Mouse (Mus musculus) hindbrain, postnatal 0 days (tissue): ENCODE measurements around the gene Stom. TPM values are rescaled to one million over a fixed set of nuclear protein-coding genes. Genes with fewer than 3 reads are reported as not detected.

Experiments used
- ATAC-seq: fragments of 200-750 bp; cut with Nextera tagmentation; 2 replicates; pipeline ENCODE4 v1.8.0; 2017; ENCODE audit warnings: mild to moderate bottlenecking, moderate TSS enrichment, moderate library complexity
- DNase-seq: peaks from one replicate; pipeline ENCODE4 v3.0.0-alpha.2; 2015; ENCODE audit warnings: low spot score
- H3K27ac ChIP-seq: fragments of 300-500 bp; sonication (generic); 2 replicates; pipeline ENCODE4 v1.5.1; 2014; ENCODE audit warnings: mild to moderate bottlenecking
- H3K27me3 ChIP-seq: fragments of 300-500 bp; sonication (generic); 2 replicates; pipeline ENCODE4 v1.6.1; 2014; ENCODE audit warnings: low read length, mixed read lengths; ENCODE audit not compliant: insufficient read depth
- H3K36me3 ChIP-seq: fragments of 300-500 bp; sonication (generic); 2 replicates; pipeline ENCODE4 v1.6.1; 2014; ENCODE audit warnings: low read length, mixed read lengths; ENCODE audit not compliant: insufficient read depth
- H3K4me1 ChIP-seq: fragments of 300-500 bp; sonication (generic); 2 replicates; pipeline ENCODE4 v1.6.1; 2014; ENCODE audit warnings: antibody characterized with exemption, low read length, mixed read lengths; ENCODE audit not compliant: insufficient read depth
- H3K4me2 ChIP-seq: fragments of 300-500 bp; sonication (generic); 2 replicates; pipeline ENCODE4 v1.6.1; 2014; ENCODE audit warnings: low read depth, mild to moderate bottlenecking, low read length, moderate library complexity, mixed read lengths
- H3K4me3 ChIP-seq: fragments of 300-500 bp; sonication (generic); 2 replicates; pipeline ENCODE4 v1.5.1; 2014; ENCODE audit warnings: low read length
- H3K9ac ChIP-seq: fragments of 300-500 bp; sonication (generic); replicated peaks from 2 replicates; pipeline ENCODE4 v1.6.1; 2014; ENCODE audit warnings: mild to moderate bottlenecking, low read length, moderate library complexity, mixed read lengths
- H3K9me3 ChIP-seq: fragments of 300-500 bp; sonication (generic); 2 replicates; pipeline ENCODE4 v1.6.1; 2016; ENCODE audit warnings: low read length, mixed read lengths
- CTCF ChIP-seq: IDR thresholded peaks from 2 replicates; pipeline ENCODE4 v1.5.1; 2016; ENCODE audit warnings: antibody characterized with exemption, control low read depth, low read depth
- WGBS: fragments of 180-500 bp; shearing (Covaris S2); extraction: QIAGEN DNeasy Blood & Tissue Kit; methylation state at CpG from one replicate; pipeline ENCODE4 v1.1.7; 2014; 5-methylcytosine and 5-hydroxymethylcytosine counted together
- polyA plus RNA-seq: library from polyadenylated mRNA; unstranded; fragments of >200 nt; fragmentation: Nextera tagmentation; extraction: Ambion mirVana; gene quantifications from 2 replicates; pipeline ENCODE4 v1.2.1, GENCODE M21; 2015
- total RNA-seq: library from RNA; depleted of rRNA; stranded (reverse); fragments of >200 nt; gene quantifications from 2 replicates; pipeline ENCODE4 v1.2.3, GENCODE M21; 2014

The Stom gene
- total and polyA plus RNA-seq, 2 experiments from 2014 or later: 30.8 to 35.5 TPM

- peak overlapping the region; percentile 57 for H3K27ac ChIP-seq
- 0 out of 2 replicates have a peak overlapping the region, but pooled peaks have one; percentile 21 for H3K4me2 ChIP-seq
- no peak overlapping the region for H3K4me3 ChIP-seq
- no peak for TF ChIP-seq CTCF
- 27% methylated on average over 10 of the region's 10 CpGs for WGBS
- peak; percentile 80 for ATAC-seq
- H3K36me3 ChIP-seq: no peaks in the 10 kb centered on the region
- no peaks in the 10 kb centered on the region for H3K9me3 ChIP-seq
- DNase-seq: peak; percentile 78
- H3K4me1 ChIP-seq: peaks cover 16% of the 10 kb centered on the region
- no peak overlapping the region; the same call in 1 of the 2 replicates for H3K9ac ChIP-seq
- no peaks in the 10 kb centered on the region for H3K27me3 ChIP-seq
Observed at GRCm38 (mm10) chr2:35322404-35323164, 14.2 kb downstream of the Stom start.

GRCm38 (mm10) chr2:35320399-35320798 is 16.4 kb downstream of the Stom start:
- no peak for ATAC-seq

GRCm38 (mm10) chr2:35318405-35318804 is 18.4 kb downstream of the Stom start:
- Histone ChIP-seq H3K4me1 (peaks cover 14% of the 10 kb centered on the region), H3K9me3 (no peaks in the 10 kb centered on the region), H3K4me3 (no peak overlapping the region), H3K36me3 (no peaks in the 10 kb centered on the region), H3K9ac (no peak overlapping the region), H3K27ac (no peak overlapping the region), H3K4me2 (no peak overlapping the region), H3K27me3 (no peaks in the 10 kb centered on the region)
- DNase-seq (no peak), ATAC-seq (no peak)
- TF ChIP-seq CTCF: no peak
- WGBS: 87% methylated on average over 12 of the region's 12 CpGs

More at GRCm38 (mm10) chr2:35320399-35320798, 16.4 kb downstream of the Stom start:
- Histone ChIP-seq H3K9ac (no peak overlapping the region), H3K36me3 (no peaks in the 10 kb centered on the region), H3K4me2 (no peak overlapping the region), H3K27me3 (no peaks in the 10 kb centered on the region), H3K9me3 (no peaks in the 10 kb centered on the region), H3K4me3 (no peak overlapping the region), H3K27ac (no peak overlapping the region), H3K4me1 (peaks cover 14% of the 10 kb centered on the region)
- WGBS: 86% methylated on average over 15 of the region's 15 CpGs
- TF ChIP-seq CTCF: no peak
- no peak for DNase-seq

GRCm38 (mm10) chr2:35317604-35318003 is 19.2 kb downstream of the Stom start:
- Histone ChIP-seq H3K27ac (no peak overlapping the region), H3K4me1 (peaks cover 9% of the 10 kb centered on the region), H3K9ac (no peak overlapping the region), H3K27me3 (no peaks in the 10 kb centered on the region), H3K9me3 (no peaks in the 10 kb centered on the region), H3K36me3 (no peaks in the 10 kb centered on the region), H3K4me3 (no peak overlapping the region), H3K4me2 (no peak overlapping the region)
- DNase-seq (no peak), ATAC-seq (no peak)
- TF ChIP-seq CTCF: no peak
- 82% methylated on average over 4 of the region's 4 CpGs for WGBS

- no peak overlapping the region for H3K4me3 ChIP-seq
- H3K36me3 ChIP-seq: no peaks in the 10 kb centered on the region
- ATAC-seq: no peak
- no peaks in the 10 kb centered on the region for H3K9me3 ChIP-seq
- no peak overlapping the region for H3K27ac ChIP-seq
- no peak for TF ChIP-seq CTCF
- 38% methylated on average over 3 of the region's 3 CpGs for WGBS
- no peak overlapping the region for H3K9ac ChIP-seq
- no peaks in the 10 kb centered on the region for H3K27me3 ChIP-seq
- no peaks in the 10 kb centered on the region for H3K4me1 ChIP-seq
- no peak overlapping the region for H3K4me2 ChIP-seq
- DNase-seq: no peak
Observed at GRCm38 (mm10) chr2:35314300-35314699, 22.5 kb downstream of the Stom start.

GRCm38 (mm10) chr2:35309906-35310493 is 26.8 kb downstream of the Stom start:
- 90% methylated on average over 4 of the region's 4 CpGs for WGBS
- Histone ChIP-seq H3K9me3 (no peaks in the 10 kb centered on the region), H3K4me1 (no peaks in the 10 kb centered on the region), H3K36me3 (no peaks in the 10 kb centered on the region), H3K27me3 (no peaks in the 10 kb centered on the region), H3K27ac (no peak overlapping the region), H3K4me3 (no peak overlapping the region), H3K4me2 (no peak overlapping the region), H3K9ac (no peak overlapping the region)
- DNase-seq: no peak
- TF ChIP-seq CTCF: no peak
- no peak for ATAC-seq

- ATAC-seq (no peak), DNase-seq (no peak)
- Histone ChIP-seq H3K4me3 (no peak overlapping the region), H3K36me3 (no peaks in the 10 kb centered on the region), H3K27ac (no peak overlapping the region), H3K9me3 (no peaks in the 10 kb centered on the region), H3K4me2 (no peak overlapping the region), H3K9ac (no peak overlapping the region), H3K27me3 (no peaks in the 10 kb centered on the region), H3K4me1 (no peaks in the 10 kb centered on the region)
- no peak for TF ChIP-seq CTCF
- WGBS: 63% methylated on average over 1 of the region's 1 CpGs
Observed at GRCm38 (mm10) chr2:35308166-35308565, 28.6 kb downstream of the Stom start.
